Mouse (Mus musculus) embryonic fibroblast, embryonic 13.5 days (primary cell): ENCODE results near the gene Copg2.

ENCODE experiments used
- CTCF ChIP-seq: IDR thresholded peaks from 2 replicates; pipeline ENCODE4 v1.5.1; 2011; ENCODE audit warnings: mild to moderate bottlenecking, control low read depth, low read length, moderate library complexity, borderline replicate concordance; ENCODE audit not compliant: insufficient read depth
- POLR2A ChIP-seq: IDR thresholded peaks from 2 replicates; pipeline ENCODE4 v1.6.1; 2011; ENCODE audit warnings: low read depth, mild to moderate bottlenecking, control low read depth, low read length, moderate library complexity

GRCm38 (mm10) chr6:30744846-30745245 lies 151.7 kb downstream of the Copg2 start:
- TF ChIP-seq CTCF = no peak
- TF ChIP-seq POLR2A = no peak
